Mouse (Mus musculus) 416B (cell line): ENCODE measurements at regions not wholly inside any gene's neighbourhood (a gene's known extent, or its start where the extent isn't known, plus 50 kb on each side); places are given as distances from the start of the nearest gene placed in this dataset.

ENCODE experiments used
- DNase-seq: peaks from one replicate; pipeline ENCODE4 v3.0.0; 2011; ENCODE audit warnings: low read depth

DNA sequence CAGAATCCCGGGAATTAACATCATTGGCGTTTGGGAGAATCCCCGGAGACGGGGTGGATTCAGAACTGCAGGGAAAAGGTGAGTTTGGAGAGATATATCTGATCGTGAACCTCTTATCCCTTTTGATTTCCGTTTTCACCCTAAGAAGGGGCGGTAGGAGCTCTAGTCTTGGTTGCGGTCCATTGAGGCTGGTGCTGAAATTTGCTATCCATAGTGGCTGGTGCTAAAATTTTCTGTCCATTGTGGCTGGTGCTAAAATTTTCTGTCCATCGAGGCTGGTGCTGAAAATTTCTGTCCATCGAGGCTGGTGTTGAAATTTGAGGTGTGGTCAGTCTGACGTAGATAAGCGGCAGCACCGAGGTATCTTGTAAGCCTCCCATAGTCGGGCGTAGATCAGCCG, 834.1 kb upstream of the Snrpn start:
- DNase-seq = peak; percentile 15

- no peak for DNase-seq
Measured at GRCm38 (mm10) chr7:60961188-60961587, 821.2 kb upstream of the Snrpn start.

DNA sequence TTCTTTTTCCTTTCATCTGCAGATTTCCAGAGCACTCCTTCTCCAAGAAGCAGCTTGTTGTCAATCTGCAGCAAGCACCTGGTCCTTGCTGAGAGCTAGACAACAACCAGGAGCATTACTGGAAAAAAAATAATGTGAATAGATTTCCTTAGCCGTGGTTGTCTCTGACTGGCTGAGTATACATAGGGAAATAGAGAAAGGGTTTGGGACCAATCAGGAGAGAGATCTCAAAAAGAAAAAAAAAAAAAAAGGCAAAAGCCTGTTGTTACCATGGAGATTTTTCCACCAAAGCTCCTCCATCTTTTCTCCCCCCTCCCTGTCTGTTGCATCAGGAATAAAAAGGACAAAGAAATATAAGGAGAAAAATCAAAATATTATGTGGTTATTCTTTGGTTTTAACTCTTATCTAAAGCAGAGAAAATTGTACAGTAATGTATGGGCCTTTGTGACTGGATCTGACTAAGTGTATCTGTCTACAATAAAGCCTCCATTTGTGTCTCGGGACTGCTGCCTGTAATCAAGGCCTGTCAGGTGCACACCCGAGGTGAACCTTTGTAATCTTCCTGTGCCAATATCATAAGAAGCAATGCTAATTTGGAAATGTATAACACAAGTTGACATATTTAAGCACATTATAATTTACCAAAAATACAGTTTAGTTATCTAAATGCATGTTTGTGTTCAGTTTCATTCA, 799.9 kb upstream of the Snrpn start:
- DNase-seq = no peak
